Mouse (Mus musculus): Measurements from ENCODE around the gene Tspan9.

DNA sequence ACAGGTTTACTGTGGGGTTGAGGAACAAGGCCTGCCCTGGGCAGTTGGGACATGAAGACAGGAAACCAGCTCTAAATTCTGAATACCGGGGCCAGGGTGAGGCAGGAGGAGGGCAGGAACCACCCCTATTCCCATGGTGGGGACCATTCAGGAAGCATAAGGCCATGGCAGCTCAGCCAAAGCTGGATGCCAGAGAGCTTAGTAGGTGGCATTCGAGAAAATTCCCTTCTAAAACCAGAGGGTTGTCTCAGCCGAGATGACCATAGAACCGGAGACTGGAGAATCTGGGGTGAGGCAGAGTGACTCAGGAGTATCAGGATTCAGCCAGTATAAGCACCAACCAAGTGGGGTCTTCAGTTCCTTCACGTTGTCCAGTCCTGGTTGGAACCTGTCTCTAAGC, 171.5 kb downstream of the Tspan9 start:
- TF ChIP-seq POLR2A (IDR thresholded peaks at IDR 0.05; ENCODE audit: low read depth, low read length), result no peak
- no peak for TF ChIP-seq CTCF (conservative IDR thresholded peaks at IDR 0.05; ENCODE audit: insufficient read depth, insufficient read length, low read depth, low read length)

Measured in kidney, adult 2 months (tissue).